Mouse (Mus musculus): ENCODE data around the gene Gse1.

GRCm38 (mm10) chr8:120390598-120390997, 162.3 kb downstream of the Gse1 start:
- TF ChIP-seq USF1 (IDR thresholded peaks at IDR 0.05; ENCODE audit: low read depth) = no peak
- no peak for TF ChIP-seq POLR2A (IDR thresholded peaks at IDR 0.05; ENCODE audit: insufficient read length, low read depth)
- TF ChIP-seq TCF12 (IDR thresholded peaks at IDR 0.05; ENCODE audit: insufficient read depth, poor library complexity, severe bottlenecking) = no peak

Data from myocyte (in vitro differentiated cells).